Mouse (Mus musculus) thymus, postnatal 4 days (tissue): ENCODE measurements around the gene Med22.

ENCODE experiments used
- DNase-seq: peaks from one replicate; pipeline ENCODE4 v3.0.0; 2021

Med22 gene

GRCm38 (mm10) chr2:26910124-26910993 lies at the start of gene Med22, which contains the start of gene Rpl7a:
TSS of gene Med22 (minus strand) at chr2:26910677.
TSS of gene Rpl7a (plus strand) at chr2:26910764.
- peak; percentile 100 for DNase-seq

- DNase-seq, result no peak
Measured at GRCm38 (mm10) chr2:26957488-26957859, 47.0 kb upstream of the Med22 start.

GRCm38 (mm10) chr2:26956811-26957487 lies 46.5 kb upstream of the Med22 start:
- no peak for DNase-seq

- peak; percentile 55 for DNase-seq
Measured at GRCm38 (mm10) chr2:26954735-26955395, 44.4 kb upstream of the Med22 start.

GRCm38 (mm10) chr2:26952866-26953265 lies 42.4 kb upstream of the Med22 start:
- no peak for DNase-seq

- DNase-seq, result no peak
Measured at GRCm38 (mm10) chr2:26952193-26952592, 41.7 kb upstream of the Med22 start.

DNA sequence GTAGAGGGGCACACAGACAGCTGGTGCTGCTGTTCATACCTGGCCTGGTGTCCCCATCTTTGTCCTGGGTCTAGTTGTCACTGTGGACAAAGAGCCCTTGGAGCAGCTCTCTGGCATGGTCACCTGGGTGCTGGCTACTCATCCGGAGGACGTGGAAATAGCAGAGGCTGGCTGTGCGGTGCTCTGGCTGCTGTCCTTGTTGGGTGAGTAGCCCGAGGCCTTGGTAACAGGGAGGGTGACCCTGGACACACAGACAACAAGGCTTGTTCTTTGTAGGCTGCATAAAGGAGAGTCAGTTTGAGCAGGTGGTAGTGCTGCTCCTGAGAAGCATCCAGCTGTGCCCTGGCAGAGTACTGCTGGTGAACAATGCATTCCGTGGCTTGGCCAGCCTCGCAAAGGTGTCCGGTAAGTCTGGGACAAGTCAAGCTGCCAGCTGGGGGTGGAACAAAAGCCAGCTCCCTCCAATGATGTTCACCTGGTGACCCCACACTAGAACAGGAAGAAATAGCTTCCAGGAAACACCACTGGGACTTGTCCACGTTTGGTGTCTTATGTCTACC lies 40.9 kb upstream of the Med22 start:
- DNase-seq, result no peak

- no peak for DNase-seq
Measured at GRCm38 (mm10) chr2:26950411-26950810, 39.9 kb upstream of the Med22 start.

DNA sequence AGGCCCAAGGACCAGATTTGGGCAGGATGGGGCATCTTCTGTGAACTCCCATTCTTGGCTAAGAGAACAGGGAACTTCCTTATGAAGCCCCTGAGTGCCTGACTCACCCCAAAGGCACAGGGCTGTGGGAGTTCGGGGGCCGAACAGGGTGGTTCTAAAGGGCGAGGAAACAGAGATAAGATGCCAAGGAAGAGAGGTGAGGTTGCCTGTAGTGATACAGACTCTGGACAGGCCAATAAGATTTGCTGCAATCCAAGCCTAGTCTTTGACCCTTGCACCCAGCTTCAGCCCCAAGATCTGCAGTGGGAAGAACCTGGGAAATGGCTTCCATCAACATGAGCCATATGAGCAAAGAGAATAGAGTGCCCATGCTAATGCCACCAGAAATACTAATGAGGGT lies 32.8 kb upstream of the Med22 start:
- no peak for DNase-seq

DNA sequence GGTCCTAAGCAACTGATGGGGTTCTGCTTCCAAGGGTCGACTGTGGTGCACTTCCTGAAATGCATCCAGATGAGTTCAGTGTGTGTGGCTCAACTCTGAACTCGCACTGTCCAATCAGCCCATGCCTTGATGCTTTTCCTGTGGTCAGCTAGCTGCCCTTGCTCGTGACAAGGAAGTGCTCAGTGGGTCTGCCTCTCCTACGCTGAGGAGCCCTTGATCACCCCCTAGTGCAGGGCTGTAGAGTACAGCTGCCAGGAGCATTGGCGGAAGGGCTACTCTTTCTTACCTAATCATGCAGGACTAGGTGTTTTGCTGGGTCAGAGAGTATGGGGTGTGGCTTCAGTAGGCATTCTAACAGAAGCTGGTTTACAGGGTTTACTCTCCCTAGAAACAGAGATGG lies 31.1 kb upstream of the Med22 start:
- peak; percentile 35 for DNase-seq

- peak; percentile 59 for DNase-seq
Measured at GRCm38 (mm10) chr2:26936425-26936824, 25.9 kb upstream of the Med22 start.

- peak; percentile 49 for DNase-seq
Measured at GRCm38 (mm10) chr2:26935286-26935685, 24.8 kb upstream of the Med22 start.

GRCm38 (mm10) chr2:26933304-26934055 lies 23.0 kb upstream of the Med22 start, which contains the start of the genes Surf4 and Stkld1:
TSS of gene Surf4 (minus strand) at chr2:26933928.
TSS of gene Stkld1 (plus strand) at chr2:26934047.
- DNase-seq, result peak; percentile 98

- DNase-seq, result no peak
Measured at GRCm38 (mm10) chr2:26932473-26933303, 22.2 kb upstream of the Med22 start.

GRCm38 (mm10) chr2:26930390-26930789 lies 19.9 kb upstream of the Med22 start:
- DNase-seq, result peak; percentile 82

GRCm38 (mm10) chr2:26927745-26928476 lies 17.4 kb upstream of the Med22 start:
- DNase-seq, result no peak

- no peak for DNase-seq
Measured at GRCm38 (mm10) chr2:26921784-26922183, 11.3 kb upstream of the Med22 start.

DNA sequence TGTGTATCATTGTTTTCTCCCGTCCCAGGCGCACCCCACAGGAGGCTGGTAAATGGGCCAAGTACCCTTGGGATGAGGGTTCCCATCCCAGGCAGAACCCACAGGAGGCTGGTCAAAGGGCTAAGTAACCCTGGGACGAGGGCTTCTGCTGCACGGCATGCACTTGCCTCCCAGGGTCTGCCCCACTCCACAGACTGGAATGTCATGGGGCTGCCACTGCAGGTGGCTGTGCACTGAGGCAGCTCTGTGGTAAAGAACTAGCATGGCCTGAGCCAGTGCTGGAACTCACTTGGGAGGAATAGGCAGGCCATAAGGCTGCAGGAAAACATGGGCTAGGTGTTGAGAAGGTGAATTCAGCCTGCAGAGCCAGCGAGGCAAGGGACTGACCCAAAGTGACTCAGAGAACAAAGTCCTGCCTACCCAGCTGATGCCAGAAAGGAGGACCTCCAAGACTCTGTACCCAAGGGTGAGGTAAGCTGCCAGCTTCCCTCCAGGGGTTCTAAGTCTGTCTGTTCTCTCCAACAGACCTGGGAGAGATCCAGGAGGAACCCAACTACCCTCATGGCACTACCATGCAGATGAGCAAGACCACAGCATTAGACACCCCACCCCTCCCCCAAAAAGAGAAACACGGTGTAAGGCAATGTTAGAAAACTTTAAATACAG lies 9.8 kb upstream of the Med22 start:
- DNase-seq, result no peak

GRCm38 (mm10) chr2:26919684-26920083 lies 9.2 kb upstream of the Med22 start:
- no peak for DNase-seq

DNA sequence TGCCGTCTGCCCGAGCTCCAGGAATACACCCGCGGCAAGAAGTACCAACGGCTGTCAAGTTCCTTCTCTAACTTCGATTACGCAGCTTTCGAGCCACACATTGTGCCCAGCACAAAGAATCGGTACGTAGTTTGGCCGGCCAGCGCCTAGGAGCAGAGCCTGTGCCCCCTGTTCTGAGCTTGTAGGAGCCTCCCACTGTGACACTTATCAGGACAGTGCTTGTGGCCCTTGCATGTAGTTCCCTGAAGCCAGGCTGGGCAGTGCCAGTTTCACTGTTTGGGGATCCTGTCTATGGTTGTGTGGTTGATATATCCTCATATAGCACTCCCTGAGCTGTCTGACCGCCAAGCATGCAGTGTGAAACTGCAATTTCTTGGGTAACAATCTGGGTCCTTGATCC lies 6.3 kb upstream of the Med22 start:
- DNase-seq, result no peak
